Mouse (Mus musculus): ENCODE data around the gene Ak4. TPM values are rescaled to one million over a fixed set of nuclear protein-coding genes. Genes with fewer than 3 reads are reported as not detected.
"Not testable (repeated sequence)": the region's sequence is repeated elsewhere in the genome, so short reads cannot be mapped to it uniquely, and the experiment has no call there.

Ak4 gene
- polyA plus RNA-seq, 1 experiment from 2014 or later, result 9.5 TPM

GRCm38 (mm10) chr4:101443419-101443991 is 24.4 kb downstream of the Ak4 start:
- Histone ChIP-seq H3K27ac (ENCODE audit: low read depth) (no peak overlapping the region), H3K4me1 (replicated peaks; ENCODE audit: control insufficient read depth, insufficient read depth, low read length) (peaks cover 6% of the 10 kb centered on the region; the same call in 1 of the 2 replicates), H3K36me3 (ENCODE audit: control insufficient read depth, insufficient read depth, low read length) (no peaks in the 10 kb centered on the region), H3K9me3 (ENCODE audit: control insufficient read depth, low read length) (no peaks in the 10 kb centered on the region), H3K9ac (ENCODE audit: low read length) (no peak overlapping the region), H3K4me3 (ENCODE audit: low read depth, low read length) (no peak overlapping the region), H3K27me3 (replicated peaks; ENCODE audit: control insufficient read depth, insufficient read depth, low read length) (no peaks in the 10 kb centered on the region), H3K4me2 (ENCODE audit: low read length) (no peak overlapping the region)
- WGBS, result 77% methylated on average over 7 of the region's 7 CpGs
- ATAC-seq (replicated peaks; ENCODE audit: low FRiP score, low TSS enrichment, low read depth) (no peak; the same call in 1 of the 2 replicates), DNase-seq (ENCODE audit: low spot score) (no peak)

- no peaks in the 10 kb centered on the region for H3K27me3 ChIP-seq (replicated peaks; ENCODE audit: control insufficient read depth, insufficient read depth, low read length)
- DNase-seq (ENCODE audit: low spot score) (no peak), ATAC-seq (replicated peaks; ENCODE audit: low FRiP score, low TSS enrichment, low read depth) (no peak)
- H3K4me3 ChIP-seq (ENCODE audit: low read depth, low read length), result no peak overlapping the region
- no peak overlapping the region for H3K9ac ChIP-seq (ENCODE audit: low read length)
- H3K27ac ChIP-seq (ENCODE audit: low read depth), result no peak overlapping the region
- no peaks in the 10 kb centered on the region for H3K9me3 ChIP-seq (ENCODE audit: control insufficient read depth, low read length)
- no peak overlapping the region for H3K4me2 ChIP-seq (ENCODE audit: low read length)
- H3K36me3 ChIP-seq (ENCODE audit: control insufficient read depth, insufficient read depth, low read length), result no peaks in the 10 kb centered on the region
- H3K4me1 ChIP-seq (replicated peaks; ENCODE audit: control insufficient read depth, insufficient read depth, low read length), result 0 out of 2 replicates have a peak, but pooled peaks cover 4% of the 10 kb centered on the region
- 85% methylated on average over 4 of the region's 4 CpGs for WGBS
Observed at GRCm38 (mm10) chr4:101445660-101446059, 26.6 kb downstream of the Ak4 start.

GRCm38 (mm10) chr4:101446606-101447005 is 27.5 kb downstream of the Ak4 start:
- H3K4me1 ChIP-seq (replicated peaks; ENCODE audit: control insufficient read depth, insufficient read depth, low read length); H3K27me3 ChIP-seq (replicated peaks; ENCODE audit: control insufficient read depth, insufficient read depth, low read length); H3K9me3 ChIP-seq (ENCODE audit: control insufficient read depth, low read length); H3K9ac ChIP-seq (ENCODE audit: low read length); H3K4me2 ChIP-seq (ENCODE audit: low read length); H3K36me3 ChIP-seq (ENCODE audit: control insufficient read depth, insufficient read depth, low read length); DNase-seq (ENCODE audit: low spot score); H3K27ac ChIP-seq (ENCODE audit: low read depth); ATAC-seq (replicated peaks; ENCODE audit: low FRiP score, low TSS enrichment, low read depth); H3K4me3 ChIP-seq (ENCODE audit: low read depth, low read length): not testable (repeated sequence)
- 84% methylated on average over 9 of the region's 9 CpGs for WGBS

GRCm38 (mm10) chr4:101448701-101449100 is 29.6 kb downstream of the Ak4 start:
- no peaks in the 10 kb centered on the region for H3K36me3 ChIP-seq (ENCODE audit: control insufficient read depth, insufficient read depth, low read length)
- no peaks in the 10 kb centered on the region for H3K27me3 ChIP-seq (replicated peaks; ENCODE audit: control insufficient read depth, insufficient read depth, low read length)
- ATAC-seq (replicated peaks; ENCODE audit: low FRiP score, low TSS enrichment, low read depth) (no peak), DNase-seq (ENCODE audit: low spot score) (no peak)
- H3K4me3 ChIP-seq (ENCODE audit: low read depth, low read length), result no peak overlapping the region
- H3K27ac ChIP-seq (ENCODE audit: low read depth), result no peak overlapping the region
- 67% methylated on average over 8 of the region's 8 CpGs for WGBS
- H3K9ac ChIP-seq (ENCODE audit: low read length), result no peak overlapping the region
- no peaks in the 10 kb centered on the region for H3K9me3 ChIP-seq (ENCODE audit: control insufficient read depth, low read length)
- 0 out of 2 replicates have a peak, but pooled peaks cover 4% of the 10 kb centered on the region for H3K4me1 ChIP-seq (replicated peaks; ENCODE audit: control insufficient read depth, insufficient read depth, low read length)
- H3K4me2 ChIP-seq (ENCODE audit: low read length), result no peak overlapping the region

DNA sequence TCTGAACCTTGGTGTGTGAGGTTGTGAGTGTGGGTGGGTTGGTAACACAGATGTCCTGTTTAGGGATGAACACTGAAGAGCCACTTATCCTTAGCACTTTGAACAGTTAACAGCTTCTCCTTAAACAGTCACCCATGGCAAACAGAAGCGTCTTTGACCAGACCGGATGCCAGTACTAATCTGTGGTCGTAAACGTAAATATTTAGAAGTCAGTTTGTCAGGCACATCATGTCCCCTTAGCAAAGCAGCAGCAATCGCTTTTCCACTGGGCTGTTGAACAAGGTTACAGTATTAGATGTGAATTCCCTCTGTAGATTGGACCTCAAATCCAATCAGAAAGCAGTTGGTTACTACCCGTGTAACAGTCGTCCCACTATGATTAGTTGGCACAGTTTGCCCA is 30.3 kb downstream of the Ak4 start:
- WGBS, result 42% methylated on average over 7 of the region's 7 CpGs
- Histone ChIP-seq H3K4me3 (ENCODE audit: low read depth, low read length) (no peak overlapping the region), H3K27me3 (replicated peaks; ENCODE audit: control insufficient read depth, insufficient read depth, low read length) (no peaks in the 10 kb centered on the region), H3K4me2 (ENCODE audit: low read length) (no peak overlapping the region), H3K36me3 (ENCODE audit: control insufficient read depth, insufficient read depth, low read length) (no peaks in the 10 kb centered on the region), H3K4me1 (replicated peaks; ENCODE audit: control insufficient read depth, insufficient read depth, low read length) (0 out of 2 replicates have a peak, but pooled peaks cover 4% of the 10 kb centered on the region), H3K27ac (ENCODE audit: low read depth) (no peak overlapping the region), H3K9ac (ENCODE audit: low read length) (no peak overlapping the region), H3K9me3 (ENCODE audit: control insufficient read depth, low read length) (no peaks in the 10 kb centered on the region)
- DNase-seq (ENCODE audit: low spot score) (no peak), ATAC-seq (replicated peaks; ENCODE audit: low FRiP score, low TSS enrichment, low read depth) (no peak)

- no peak overlapping the region for H3K27ac ChIP-seq (ENCODE audit: low read depth)
- ATAC-seq (replicated peaks; ENCODE audit: low FRiP score, low TSS enrichment, low read depth) (no peak), DNase-seq (ENCODE audit: low spot score) (no peak)
- H3K4me3 ChIP-seq (ENCODE audit: low read depth, low read length), result no peak overlapping the region
- H3K4me1 ChIP-seq (replicated peaks; ENCODE audit: control insufficient read depth, insufficient read depth, low read length), result 0 out of 2 replicates have a peak, but pooled peaks cover 4% of the 10 kb centered on the region
- no peak overlapping the region for H3K9ac ChIP-seq (ENCODE audit: low read length)
- 66% methylated on average over 20 of the region's 20 CpGs for WGBS
- no peaks in the 10 kb centered on the region for H3K9me3 ChIP-seq (ENCODE audit: control insufficient read depth, low read length)
- H3K27me3 ChIP-seq (replicated peaks; ENCODE audit: control insufficient read depth, insufficient read depth, low read length), result no peaks in the 10 kb centered on the region
- H3K4me2 ChIP-seq (ENCODE audit: low read length), result no peak overlapping the region
- H3K36me3 ChIP-seq (ENCODE audit: control insufficient read depth, insufficient read depth, low read length), result no peaks in the 10 kb centered on the region
Observed at GRCm38 (mm10) chr4:101450150-101450780, 31.2 kb downstream of the Ak4 start.

DNA sequence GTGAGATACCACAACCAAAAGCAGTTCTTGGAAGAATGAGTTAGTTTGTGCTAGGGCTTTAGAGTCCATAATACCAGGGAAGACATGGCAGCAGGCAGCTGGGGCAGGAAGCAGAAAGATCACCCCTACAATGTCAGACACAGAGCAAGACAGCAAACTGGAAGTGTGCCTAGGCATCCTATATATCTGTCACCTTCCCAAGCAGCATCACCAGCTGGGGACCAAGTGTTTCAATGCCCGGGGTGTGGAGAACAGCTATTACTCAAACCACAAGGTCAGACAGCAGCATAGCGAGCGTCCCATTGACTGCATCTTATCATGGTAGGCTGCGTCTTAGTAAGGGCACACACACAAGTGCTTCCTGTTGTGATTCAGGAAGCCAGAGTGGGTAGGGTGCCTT is 32.0 kb downstream of the Ak4 start:
- Histone ChIP-seq H3K4me3 (ENCODE audit: low read depth, low read length) (no peak overlapping the region), H3K9ac (ENCODE audit: low read length) (no peak overlapping the region), H3K9me3 (ENCODE audit: control insufficient read depth, low read length) (no peaks in the 10 kb centered on the region), H3K4me1 (replicated peaks; ENCODE audit: control insufficient read depth, insufficient read depth, low read length) (0 out of 2 replicates have a peak, but pooled peaks cover 4% of the 10 kb centered on the region), H3K36me3 (ENCODE audit: control insufficient read depth, insufficient read depth, low read length) (no peaks in the 10 kb centered on the region), H3K4me2 (ENCODE audit: low read length) (no peak overlapping the region), H3K27ac (ENCODE audit: low read depth) (no peak overlapping the region), H3K27me3 (replicated peaks; ENCODE audit: control insufficient read depth, insufficient read depth, low read length) (no peaks in the 10 kb centered on the region)
- ATAC-seq (replicated peaks; ENCODE audit: low FRiP score, low TSS enrichment, low read depth) (no peak), DNase-seq (ENCODE audit: low spot score) (no peak)
- 88% methylated on average over 4 of the region's 4 CpGs for WGBS

- DNase-seq (ENCODE audit: low spot score), result no peak
- WGBS, result 90% methylated on average over 9 of the region's 9 CpGs
Observed at GRCm38 (mm10) chr4:101452829-101453228, 33.8 kb downstream of the Ak4 start.

DNA sequence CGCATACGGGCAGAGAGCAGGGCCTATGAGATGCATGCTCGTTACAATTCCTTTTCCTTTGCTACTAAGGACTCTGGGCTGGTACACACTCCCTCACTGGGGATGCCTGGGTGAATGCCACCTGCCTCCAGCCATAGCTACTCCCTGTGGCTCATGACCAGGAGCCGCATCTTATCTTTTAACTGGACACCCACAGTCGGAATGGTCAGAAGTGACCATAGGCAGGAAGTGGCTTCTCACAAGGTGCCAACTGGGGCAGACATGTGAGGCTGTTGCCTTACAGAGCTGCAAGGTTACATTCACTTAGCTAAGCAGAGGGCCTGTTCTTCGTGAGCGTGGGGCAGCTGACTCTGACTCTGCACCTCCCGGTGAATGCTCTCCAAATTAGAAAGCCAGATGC is 38.1 kb downstream of the Ak4 start:
- no peaks in the 10 kb centered on the region for H3K36me3 ChIP-seq (ENCODE audit: control insufficient read depth, insufficient read depth, low read length)
- H3K4me1 ChIP-seq (replicated peaks; ENCODE audit: control insufficient read depth, insufficient read depth, low read length), result no peaks in the 10 kb centered on the region
- DNase-seq (ENCODE audit: low spot score) (no peak), ATAC-seq (replicated peaks; ENCODE audit: low FRiP score, low TSS enrichment, low read depth) (no peak)
- H3K27me3 ChIP-seq (replicated peaks; ENCODE audit: control insufficient read depth, insufficient read depth, low read length), result no peaks in the 10 kb centered on the region
- H3K9ac ChIP-seq (ENCODE audit: low read length), result no peak overlapping the region
- H3K4me2 ChIP-seq (ENCODE audit: low read length), result no peak overlapping the region
- no peaks in the 10 kb centered on the region for H3K9me3 ChIP-seq (ENCODE audit: control insufficient read depth, low read length)
- WGBS, result 92% methylated on average over 8 of the region's 8 CpGs
- H3K4me3 ChIP-seq (ENCODE audit: low read depth, low read length), result no peak overlapping the region
- H3K27ac ChIP-seq (ENCODE audit: low read depth), result no peak overlapping the region

More at GRCm38 (mm10) chr4:101452829-101453228, 33.8 kb downstream of the Ak4 start:
- Histone ChIP-seq H3K4me3 (ENCODE audit: low read depth, low read length) (no peak overlapping the region), H3K27me3 (replicated peaks; ENCODE audit: control insufficient read depth, insufficient read depth, low read length) (no peaks in the 10 kb centered on the region), H3K4me2 (ENCODE audit: low read length) (no peak overlapping the region), H3K9ac (ENCODE audit: low read length) (no peak overlapping the region), H3K4me1 (replicated peaks; ENCODE audit: control insufficient read depth, insufficient read depth, low read length) (0 out of 2 replicates have a peak, but pooled peaks cover 4% of the 10 kb centered on the region), H3K9me3 (ENCODE audit: control insufficient read depth, low read length) (no peaks in the 10 kb centered on the region), H3K36me3 (ENCODE audit: control insufficient read depth, insufficient read depth, low read length) (no peaks in the 10 kb centered on the region), H3K27ac (ENCODE audit: low read depth) (no peak overlapping the region)
- ATAC-seq (replicated peaks; ENCODE audit: low FRiP score, low TSS enrichment, low read depth), result no peak
